Mouse (Mus musculus) hindbrain, embryonic 11.5 days (tissue): Measurements from ENCODE around the gene Ppil6. TPM values are rescaled to one million over a fixed set of nuclear protein-coding genes. Genes with fewer than 3 reads are reported as not detected.

Source experiments
- ATAC-seq: fragments of 200-750 bp; cut with Nextera tagmentation; 2 replicates; pipeline ENCODE4 v1.8.0; 2017; ENCODE audit warnings: mild to moderate bottlenecking, moderate TSS enrichment, moderate library complexity; ENCODE audit not compliant: low FRiP score
- DNase-seq: peaks from one replicate; pipeline ENCODE4 v3.0.0-alpha.2; 2015; ENCODE audit warnings: low spot score
- H3K27ac ChIP-seq: fragments of 300-500 bp; sonication (generic); 2 replicates; pipeline ENCODE4 v1.5.1; 2014; ENCODE audit warnings: mild to moderate bottlenecking, low read depth, low read length
- H3K27me3 ChIP-seq: fragments of 300-500 bp; sonication (generic); 2 replicates; pipeline ENCODE4 v1.6.1; 2014; ENCODE audit warnings: mild to moderate bottlenecking, low read length, moderate library complexity, mixed read lengths; ENCODE audit not compliant: control insufficient read depth, insufficient read depth
- H3K36me3 ChIP-seq: fragments of 300-500 bp; sonication (generic); 2 replicates; pipeline ENCODE4 v1.6.1; 2014; ENCODE audit warnings: mild to moderate bottlenecking, low read length, moderate library complexity, mixed read lengths; ENCODE audit not compliant: control insufficient read depth, insufficient read depth
- H3K4me1 ChIP-seq: fragments of 300-500 bp; sonication (generic); replicated peaks from 2 replicates; pipeline ENCODE4 v1.6.1; 2014; ENCODE audit warnings: low read length, mixed read lengths; ENCODE audit not compliant: control insufficient read depth, insufficient read depth
- H3K4me2 ChIP-seq: fragments of 300-500 bp; sonication (generic); replicated peaks from 2 replicates; pipeline ENCODE4 v1.6.1; 2014; ENCODE audit warnings: mild to moderate bottlenecking, low read depth, low read length
- H3K4me3 ChIP-seq: fragments of 300-500 bp; sonication (generic); 2 replicates; pipeline ENCODE4 v1.5.1; 2014; ENCODE audit warnings: low read depth, low read length
- H3K9ac ChIP-seq: fragments of 300-500 bp; sonication (generic); 2 replicates; pipeline ENCODE4 v1.6.1; 2014; ENCODE audit warnings: low read depth, low read length
- H3K9me3 ChIP-seq: fragments of 300-500 bp; sonication (generic); 2 replicates; pipeline ENCODE4 v1.6.1; 2016; ENCODE audit warnings: low read length; ENCODE audit not compliant: control insufficient read depth
- WGBS: fragments of 180-500 bp; shearing (Covaris S2); extraction: QIAGEN DNeasy Blood & Tissue Kit; methylation state at CpG from one replicate; pipeline ENCODE4 v1.1.7; 2014; 5-methylcytosine and 5-hydroxymethylcytosine counted together
- polyA plus RNA-seq: library from polyadenylated mRNA; unstranded; fragments of >200 nt; fragmentation: Nextera tagmentation; extraction: Ambion mirVana; gene quantifications from 2 replicates; pipeline ENCODE4 v1.2.1, GENCODE M21; 2014

Ppil6 gene
- polyA plus RNA-seq = 1.3 and 1.4 TPM in 2 replicates

DNA sequence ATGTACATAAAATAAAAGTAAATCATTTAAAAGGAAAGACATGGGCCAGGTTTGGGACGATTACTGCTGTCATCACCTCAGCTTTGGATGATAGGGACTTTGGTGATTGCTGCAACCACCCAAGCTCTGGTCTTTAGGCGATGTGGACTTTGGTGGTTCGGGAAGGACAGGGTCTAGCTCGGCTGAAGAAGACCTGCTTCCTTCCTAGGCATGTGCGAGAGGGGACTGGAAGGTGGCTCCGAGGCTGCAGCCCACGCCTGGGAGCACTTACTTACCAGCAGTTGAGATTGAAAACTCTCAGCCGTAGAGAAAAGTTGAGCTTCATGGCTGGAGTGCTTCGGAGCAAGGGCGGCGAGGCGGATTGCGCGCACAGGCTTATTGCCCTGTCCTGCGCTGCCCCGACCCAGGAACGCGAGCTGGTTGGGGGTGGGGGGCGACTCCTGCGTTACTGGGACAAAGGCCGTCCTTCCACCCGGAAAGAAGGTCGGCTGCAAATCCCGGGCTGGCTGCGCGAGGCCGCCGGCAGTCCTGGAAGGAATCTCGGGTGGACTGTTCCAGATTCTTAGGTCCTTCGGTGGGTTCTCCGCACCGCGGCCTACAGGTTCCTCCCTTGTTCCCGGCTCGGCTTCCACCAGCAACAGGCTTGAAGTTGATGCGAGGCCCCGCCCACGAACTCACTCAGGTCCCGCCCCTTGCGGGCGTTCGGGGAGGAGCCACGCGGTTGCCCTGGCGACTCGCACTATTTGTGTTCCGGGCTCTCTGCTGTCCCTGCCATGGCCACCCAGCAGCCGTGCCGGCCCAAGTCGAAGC is at the start of gene Ppil6, which contains the start of gene Smpd2:
Gene Ppil6, plus strand, starts transcription at position 732 of the 810 bp plus-strand sequence.
Gene Smpd2, minus strand, starts transcription at position 662 of the 810 bp plus-strand sequence.
- peak within 1 kb of the TSS; percentile 56 for H3K4me3 ChIP-seq
- peak within 1 kb of the TSS; percentile 68 for H3K4me2 ChIP-seq
- ATAC-seq (peak; percentile 97), DNase-seq (peak; percentile 96)
- H3K4me1 ChIP-seq = 0 out of 2 replicates have a peak, but pooled peaks cover 2% of the 10 kb centered on the region
- peak within 1 kb of the TSS; percentile 68 for H3K9ac ChIP-seq
- H3K27ac ChIP-seq = no peak within 1 kb of the TSS
- H3K9me3 ChIP-seq = no peaks in the 10 kb centered on the region
- no peaks in the 10 kb centered on the region for H3K27me3 ChIP-seq
- WGBS = under 1% methylated on average over 50 of the region's 50 CpGs
- H3K36me3 ChIP-seq = 0 out of 2 replicates have a peak, but pooled peaks cover 5% of the 10 kb centered on the region

DNA sequence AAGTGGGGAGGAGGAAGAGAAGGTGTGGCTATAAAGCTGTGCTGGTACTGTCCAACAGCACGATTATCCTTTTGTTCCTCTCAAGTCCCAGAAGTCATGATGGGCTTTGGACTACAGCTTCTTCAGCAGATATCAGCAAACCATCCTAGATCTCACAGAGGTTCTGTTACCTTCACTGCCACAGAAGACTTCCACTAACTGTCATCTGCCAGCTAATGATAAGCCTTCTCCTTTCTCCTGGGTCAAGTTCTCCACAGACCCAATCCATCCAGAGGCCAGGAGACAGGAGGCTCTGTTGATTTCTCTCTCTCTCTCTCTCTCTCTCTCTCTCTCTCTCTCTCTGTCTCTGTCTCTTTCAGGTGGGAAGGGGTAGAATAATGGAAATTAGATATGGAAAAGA is 42.0 kb upstream of the Ppil6 start:
- ATAC-seq = no peak
- Histone ChIP-seq H3K9ac (no peak overlapping the region), H3K4me2 (no peak overlapping the region), H3K9me3 (no peaks in the 10 kb centered on the region), H3K27ac (no peak overlapping the region), H3K4me1 (0 out of 2 replicates have a peak, but pooled peaks cover 2% of the 10 kb centered on the region), H3K36me3 (no peaks in the 10 kb centered on the region), H3K4me3 (no peak overlapping the region), H3K27me3 (no peaks in the 10 kb centered on the region)
- DNase-seq = no peak
- 86% methylated on average over 1 of the region's 1 CpGs for WGBS

DNA sequence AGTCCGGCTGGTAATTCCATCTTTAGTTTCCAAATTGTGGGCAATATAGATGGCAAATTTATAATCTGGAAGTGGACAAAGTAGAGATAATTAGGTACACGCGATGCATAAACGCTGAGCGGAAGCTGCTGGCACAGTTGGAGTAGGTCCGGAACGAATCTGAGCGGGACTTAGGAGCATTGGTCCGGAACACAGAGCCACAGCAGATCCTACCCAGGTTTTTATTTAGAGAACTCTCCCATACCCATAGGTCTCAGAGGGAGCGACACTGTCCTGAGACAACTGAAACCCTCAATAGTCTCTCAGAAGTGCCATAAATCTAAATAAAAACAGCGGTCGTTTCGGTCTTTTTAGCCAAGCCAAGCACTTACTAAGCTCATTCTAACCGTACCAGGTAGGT is 40.6 kb upstream of the Ppil6 start:
- H3K9me3 ChIP-seq = no peaks in the 10 kb centered on the region
- no peaks in the 10 kb centered on the region for H3K36me3 ChIP-seq
- peak overlapping the region; percentile 75 for H3K4me2 ChIP-seq
- H3K9ac ChIP-seq = peak overlapping the region; percentile 69
- H3K27me3 ChIP-seq = no peaks in the 10 kb centered on the region
- DNase-seq (no peak), ATAC-seq (peak; percentile 84)
- H3K4me1 ChIP-seq = 0 out of 2 replicates have a peak, but pooled peaks cover 2% of the 10 kb centered on the region
- H3K27ac ChIP-seq = peak overlapping the region; percentile 65; the same call in 1 of the 2 replicates
- 15% methylated on average over 14 of the region's 14 CpGs for WGBS
- peak overlapping the region; percentile 76 for H3K4me3 ChIP-seq

DNA sequence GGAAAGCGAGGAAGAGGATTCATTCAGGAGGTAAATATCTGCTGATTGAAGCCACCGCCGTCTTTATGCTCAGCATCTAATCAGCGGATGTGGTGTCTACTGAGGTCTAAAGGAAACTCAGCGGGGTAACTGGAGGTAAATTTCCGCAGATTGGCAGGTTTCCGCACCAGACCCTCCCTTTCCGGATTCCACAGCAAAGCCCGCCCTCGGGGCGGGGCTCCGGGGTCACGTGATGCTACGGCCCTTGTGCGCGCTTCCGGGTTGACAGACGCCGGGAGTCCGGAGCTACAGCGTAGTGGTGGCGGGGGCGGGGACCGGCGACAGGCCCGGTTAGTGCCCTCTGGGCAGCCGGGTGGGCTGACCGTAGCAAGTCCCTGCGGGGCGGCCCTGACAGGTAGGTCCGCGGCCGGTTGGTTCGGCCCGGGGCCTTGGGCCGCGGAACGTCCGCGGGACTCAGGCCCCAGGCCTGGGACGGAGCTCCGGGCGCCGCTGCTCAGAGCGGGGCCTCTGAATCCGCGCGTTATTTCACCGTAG is 40.0 kb upstream of the Ppil6 start, which contains the start of gene Zbtb24:
Gene Zbtb24, plus strand, starts transcription at position 247 of the 534 bp plus-strand sequence.
- Histone ChIP-seq H3K9me3 (no peaks in the 10 kb centered on the region), H3K9ac (peak within 1 kb of the TSS; percentile 69), H3K4me3 (peak within 1 kb of the TSS; percentile 76), H3K4me2 (peak within 1 kb of the TSS; percentile 75), H3K4me1 (0 out of 2 replicates have a peak, but pooled peaks cover 2% of the 10 kb centered on the region), H3K27me3 (no peaks in the 10 kb centered on the region), H3K27ac (peak within 1 kb of the TSS; percentile 65; the same call in 1 of the 2 replicates), H3K36me3 (no peaks in the 10 kb centered on the region)
- WGBS = under 1% methylated on average over 48 of the region's 49 CpGs
- DNase-seq = peak; percentile 99
- peak; percentile 94 for ATAC-seq

DNA sequence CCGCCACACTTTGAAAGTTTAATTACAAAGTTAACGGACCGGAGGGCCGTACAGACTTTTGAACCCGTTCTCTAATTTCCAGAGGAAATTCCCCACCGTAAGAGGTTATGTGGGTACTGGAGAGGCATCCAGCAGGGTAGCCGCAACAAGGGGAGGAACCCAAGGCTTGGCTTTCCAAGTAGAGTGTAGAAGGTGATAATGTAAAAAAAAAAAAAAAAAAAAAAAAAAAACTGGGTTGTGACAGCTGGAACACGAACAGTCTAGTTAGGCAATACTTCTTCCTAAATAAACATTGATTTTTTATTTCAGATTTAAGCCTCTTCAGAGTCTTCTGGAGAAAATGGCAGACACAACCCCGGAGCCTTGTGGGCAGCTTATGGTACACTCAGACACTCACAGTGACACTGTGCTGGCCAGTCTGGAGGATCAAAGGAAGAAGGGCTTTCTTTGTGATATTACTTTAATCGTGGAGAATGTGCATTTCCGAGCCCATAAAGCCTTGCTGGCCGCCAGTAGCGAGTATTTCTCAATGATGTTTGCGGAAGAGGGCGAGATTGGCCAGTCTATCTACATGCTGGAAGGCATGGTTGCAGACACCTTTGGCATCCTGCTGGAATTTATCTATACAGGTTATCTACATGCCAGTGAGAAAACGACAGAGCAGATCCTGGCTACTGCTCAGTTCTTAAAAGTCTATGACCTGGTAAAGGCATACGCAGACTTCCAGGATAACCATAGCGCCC is 39.3 kb upstream of the Ppil6 start:
- Histone ChIP-seq H3K27me3 (no peaks in the 10 kb centered on the region), H3K4me3 (peak overlapping the region; percentile 76), H3K4me2 (peak overlapping the region; percentile 61), H3K27ac (no peak overlapping the region), H3K4me1 (0 out of 2 replicates have a peak, but pooled peaks cover 2% of the 10 kb centered on the region), H3K36me3 (no peaks in the 10 kb centered on the region), H3K9ac (peak overlapping the region; percentile 64), H3K9me3 (no peaks in the 10 kb centered on the region)
- ATAC-seq = peak; percentile 6; the same call in 1 of the 2 replicates
- 59% methylated on average over 18 of the region's 18 CpGs for WGBS
- DNase-seq = no peak

DNA sequence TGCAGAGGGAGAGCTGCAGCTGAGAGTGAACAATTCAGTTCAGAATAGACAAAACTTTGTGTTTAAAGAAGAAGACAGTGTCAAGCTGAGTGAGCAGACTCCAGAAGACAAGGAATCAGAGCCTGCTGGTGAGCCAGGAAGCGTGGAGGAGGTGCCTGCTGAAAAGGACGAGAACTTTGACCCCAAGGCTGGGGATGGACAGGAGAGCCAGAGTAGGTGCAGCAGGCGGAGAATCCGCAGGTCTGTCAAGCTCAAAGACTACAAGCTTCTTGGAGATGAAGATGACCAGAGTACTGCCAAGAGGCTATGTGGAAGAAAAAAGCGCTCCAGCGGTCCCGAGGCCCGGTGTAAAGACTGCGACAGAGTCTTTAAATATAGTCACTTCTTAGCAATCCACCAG is 38.6 kb upstream of the Ppil6 start:
- WGBS = 96% methylated on average over 9 of the region's 9 CpGs
- Histone ChIP-seq H3K36me3 (no peaks in the 10 kb centered on the region), H3K27me3 (no peaks in the 10 kb centered on the region), H3K9me3 (no peaks in the 10 kb centered on the region), H3K9ac (no peak overlapping the region), H3K4me1 (0 out of 2 replicates have a peak, but pooled peaks cover 2% of the 10 kb centered on the region), H3K4me2 (0 out of 2 replicates have a peak overlapping the region, but pooled peaks have one; percentile 0), H3K4me3 (no peak overlapping the region), H3K27ac (no peak overlapping the region)
- DNase-seq (no peak), ATAC-seq (no peak)

DNA sequence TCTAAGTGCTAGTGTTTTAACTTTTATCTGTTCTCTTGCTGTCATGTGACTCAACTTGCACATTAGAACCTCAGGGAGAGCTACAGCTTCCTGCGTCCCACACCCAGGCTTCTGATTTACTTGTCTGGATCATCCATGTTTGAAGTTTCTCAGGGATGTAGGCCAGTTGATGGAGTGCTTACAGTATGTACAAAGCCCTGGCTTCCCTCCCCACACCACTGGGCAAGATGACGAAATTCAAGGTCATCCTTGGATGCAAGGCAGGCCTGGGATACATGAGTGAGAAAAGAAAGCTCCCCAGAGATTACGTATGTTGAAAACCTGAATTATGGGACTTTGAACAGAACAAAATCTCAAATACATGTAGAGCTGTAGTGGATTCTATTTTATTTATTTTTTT is 37.4 kb upstream of the Ppil6 start:
- no peaks in the 10 kb centered on the region for H3K36me3 ChIP-seq
- no peaks in the 10 kb centered on the region for H3K9me3 ChIP-seq
- ATAC-seq (no peak), DNase-seq (no peak)
- no peak overlapping the region for H3K9ac ChIP-seq
- no peak overlapping the region for H3K27ac ChIP-seq
- H3K27me3 ChIP-seq = no peaks in the 10 kb centered on the region
- 0 out of 2 replicates have a peak, but pooled peaks cover 2% of the 10 kb centered on the region for H3K4me1 ChIP-seq
- no peak overlapping the region for H3K4me3 ChIP-seq
- WGBS = 89% methylated on average over 3 of the region's 3 CpGs
- no peak overlapping the region for H3K4me2 ChIP-seq

DNA sequence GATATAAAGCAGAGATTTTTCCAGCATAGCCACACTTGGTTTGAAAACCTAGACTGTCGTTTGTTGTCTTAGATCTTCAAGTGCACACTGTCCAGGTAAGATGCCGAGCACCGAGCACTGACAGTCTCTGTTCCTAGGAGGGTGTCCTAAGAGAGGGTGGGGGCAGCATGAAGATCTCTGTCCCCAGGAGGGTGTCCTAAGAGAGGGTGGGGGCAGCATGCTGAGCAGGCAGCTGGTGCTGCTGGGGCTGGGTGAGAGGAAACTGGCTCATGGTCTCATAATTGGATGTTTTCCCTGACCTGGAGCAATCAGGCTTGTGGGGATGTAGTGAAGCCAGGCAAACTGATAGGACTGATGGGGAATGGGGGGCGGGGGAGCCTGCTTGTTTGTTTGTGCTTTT is 30.2 kb upstream of the Ppil6 start:
- no peak for DNase-seq
- H3K4me1 ChIP-seq = no peaks in the 10 kb centered on the region
- no peaks in the 10 kb centered on the region for H3K27me3 ChIP-seq
- WGBS = 82% methylated on average over 4 of the region's 4 CpGs
- H3K36me3 ChIP-seq = 0 out of 2 replicates have a peak, but pooled peaks cover 3% of the 10 kb centered on the region
- no peak for ATAC-seq
- H3K27ac ChIP-seq = no peak overlapping the region
- no peaks in the 10 kb centered on the region for H3K9me3 ChIP-seq
- no peak overlapping the region for H3K4me2 ChIP-seq
- H3K9ac ChIP-seq = no peak overlapping the region
- no peak overlapping the region for H3K4me3 ChIP-seq
